Mouse (Mus musculus): ENCODE results near the gene Ptprg. TPM values are rescaled to one million over a fixed set of nuclear protein-coding genes. Genes with fewer than 3 reads are reported as not detected.
A peak's percentile ranks its signal among the peaks of the same experiment; 100 is the strongest.

Ptprg gene
- total and polyA plus RNA-seq, 3 experiments = 25.1 to 57.1 (median 54.0) TPM

- Histone ChIP-seq H3K27ac (no peak overlapping the region), H3K4me1 (ENCODE audit: control insufficient read depth, insufficient read depth, low read length) (peaks cover 14% of the 10 kb centered on the region), H3K79me2 (replicated peaks; ENCODE audit: control insufficient read depth, insufficient read depth, low read length) (peaks cover 4% of the 10 kb centered on the region; the same call in 1 of the 2 replicates), H3K27me3 (ENCODE audit: control insufficient read depth, insufficient read depth, low read length) (no peaks in the 10 kb centered on the region), H3K9ac (ENCODE audit: low read depth, low read length) (no peak overlapping the region), H3K36me3 (ENCODE audit: control insufficient read depth, insufficient read depth, low read length) (peaks cover 4% of the 10 kb centered on the region; the same call in 1 of the 2 replicates), H3K4me3 (no peak overlapping the region)
- no peak for DNase-seq
- 85% methylated on average over 2 of the region's 2 CpGs for WGBS
- TF ChIP-seq CTCF (IDR thresholded peaks at IDR 0.05) = no peak
- TF ChIP-seq POLR2A (IDR thresholded peaks at IDR 0.05; ENCODE audit: insufficient read depth, low read depth, low read length) = no peak
- no peak for TF ChIP-seq EP300 (IDR thresholded peaks at IDR 0.05; ENCODE audit: insufficient read depth, low read depth, low read length)
- intact Hi-C loops (cut with DNase I) = no loop called here
Observed at GRCm38 (mm10) chr14:11569734-11570133, 16.4 kb downstream of the Ptprg start.

GRCm38 (mm10) chr14:11571766-11572394 lies 18.5 kb downstream of the Ptprg start:
- DNase-seq = no peak
- no peak overlapping the region for H3K9ac ChIP-seq (ENCODE audit: low read depth, low read length)
- WGBS = 34% methylated on average over 11 of the region's 11 CpGs
- H3K27ac ChIP-seq = no peak overlapping the region
- intact Hi-C loops (cut with DNase I) = no loop called here
- H3K36me3 ChIP-seq (ENCODE audit: control insufficient read depth, insufficient read depth, low read length) = peaks cover 4% of the 10 kb centered on the region; the same call in 1 of the 2 replicates
- peaks cover 17% of the 10 kb centered on the region for H3K4me1 ChIP-seq (ENCODE audit: control insufficient read depth, insufficient read depth, low read length)
- TF ChIP-seq EP300 (IDR thresholded peaks at IDR 0.05; ENCODE audit: insufficient read depth, low read depth, low read length) (no peak), CTCF (IDR thresholded peaks at IDR 0.05) (no peak), POLR2A (IDR thresholded peaks at IDR 0.05; ENCODE audit: insufficient read depth, low read depth, low read length) (no peak)
- H3K27me3 ChIP-seq (ENCODE audit: control insufficient read depth, insufficient read depth, low read length) = no peaks in the 10 kb centered on the region
- peak overlapping the region; percentile 14; the same call in 1 of the 2 replicates for H3K4me3 ChIP-seq
- peaks cover 3% of the 10 kb centered on the region for H3K79me2 ChIP-seq (replicated peaks; ENCODE audit: control insufficient read depth, insufficient read depth, low read length)

- Histone ChIP-seq H3K27ac (no peak overlapping the region), H3K4me3 (peak overlapping the region; percentile 14; the same call in 1 of the 2 replicates), H3K27me3 (ENCODE audit: control insufficient read depth, insufficient read depth, low read length) (no peaks in the 10 kb centered on the region), H3K36me3 (ENCODE audit: control insufficient read depth, insufficient read depth, low read length) (peaks cover 4% of the 10 kb centered on the region; the same call in 1 of the 2 replicates), H3K79me2 (replicated peaks; ENCODE audit: control insufficient read depth, insufficient read depth, low read length) (peaks cover 5% of the 10 kb centered on the region), H3K9ac (ENCODE audit: low read depth, low read length) (no peak overlapping the region), H3K4me1 (ENCODE audit: control insufficient read depth, insufficient read depth, low read length) (peaks cover 20% of the 10 kb centered on the region)
- TF ChIP-seq EP300 (IDR thresholded peaks at IDR 0.05; ENCODE audit: insufficient read depth, low read depth, low read length) = no peak
- TF ChIP-seq POLR2A (IDR thresholded peaks at IDR 0.05; ENCODE audit: insufficient read depth, low read depth, low read length) = no peak
- no peak for TF ChIP-seq CTCF (IDR thresholded peaks at IDR 0.05)
- 75% methylated on average over 2 of the region's 2 CpGs for WGBS
- intact Hi-C loops (cut with DNase I) = no loop called here
- no peak for DNase-seq
Observed at GRCm38 (mm10) chr14:11572395-11572784, 19.1 kb downstream of the Ptprg start.

GRCm38 (mm10) chr14:11573710-11574109 lies 20.4 kb downstream of the Ptprg start:
- peaks cover 5% of the 10 kb centered on the region for H3K79me2 ChIP-seq (replicated peaks; ENCODE audit: control insufficient read depth, insufficient read depth, low read length)
- no peaks in the 10 kb centered on the region for H3K27me3 ChIP-seq (ENCODE audit: control insufficient read depth, insufficient read depth, low read length)
- no peak for TF ChIP-seq POLR2A (IDR thresholded peaks at IDR 0.05; ENCODE audit: insufficient read depth, low read depth, low read length)
- TF ChIP-seq EP300 (IDR thresholded peaks at IDR 0.05; ENCODE audit: insufficient read depth, low read depth, low read length) = no peak
- TF ChIP-seq CTCF (IDR thresholded peaks at IDR 0.05) = no peak
- H3K4me3 ChIP-seq = 0 out of 2 replicates have a peak overlapping the region, but pooled peaks have one; percentile 9
- no peak for DNase-seq
- peak overlapping the region; percentile 7; the same call in 1 of the 2 replicates for H3K27ac ChIP-seq
- peaks cover 28% of the 10 kb centered on the region for H3K4me1 ChIP-seq (ENCODE audit: control insufficient read depth, insufficient read depth, low read length)
- no peak overlapping the region for H3K9ac ChIP-seq (ENCODE audit: low read depth, low read length)
- 45% methylated on average over 5 of the region's 5 CpGs for WGBS
- H3K36me3 ChIP-seq (ENCODE audit: control insufficient read depth, insufficient read depth, low read length) = peaks cover 4% of the 10 kb centered on the region; the same call in 1 of the 2 replicates
- intact Hi-C loops (cut with DNase I) = no loop called here

- Histone ChIP-seq H3K79me2 (replicated peaks; ENCODE audit: control insufficient read depth, insufficient read depth, low read length) (peaks cover 10% of the 10 kb centered on the region), H3K4me1 (ENCODE audit: control insufficient read depth, insufficient read depth, low read length) (peaks cover 21% of the 10 kb centered on the region), H3K36me3 (ENCODE audit: control insufficient read depth, insufficient read depth, low read length) (peaks cover 8% of the 10 kb centered on the region; the same call in 1 of the 2 replicates), H3K27me3 (ENCODE audit: control insufficient read depth, insufficient read depth, low read length) (no peaks in the 10 kb centered on the region), H3K27ac (no peak overlapping the region), H3K4me3 (no peak overlapping the region), H3K9ac (ENCODE audit: low read depth, low read length) (no peak overlapping the region)
- intact Hi-C loops (cut with DNase I) = no loop called here
- no peak for DNase-seq
- WGBS = 56% methylated on average over 9 of the region's 9 CpGs
- no peak for TF ChIP-seq CTCF (IDR thresholded peaks at IDR 0.05)
- TF ChIP-seq POLR2A (IDR thresholded peaks at IDR 0.05; ENCODE audit: insufficient read depth, low read depth, low read length) = no peak
- TF ChIP-seq EP300 (IDR thresholded peaks at IDR 0.05; ENCODE audit: insufficient read depth, low read depth, low read length) = no peak
Observed at GRCm38 (mm10) chr14:11577276-11577909, 24.1 kb downstream of the Ptprg start.

GRCm38 (mm10) chr14:11577910-11578309 lies 24.6 kb downstream of the Ptprg start:
- Histone ChIP-seq H3K9ac (ENCODE audit: low read depth, low read length) (no peak overlapping the region), H3K79me2 (replicated peaks; ENCODE audit: control insufficient read depth, insufficient read depth, low read length) (peaks cover 10% of the 10 kb centered on the region), H3K27ac (peak overlapping the region; percentile 57), H3K4me3 (no peak overlapping the region), H3K4me1 (ENCODE audit: control insufficient read depth, insufficient read depth, low read length) (peaks cover 21% of the 10 kb centered on the region), H3K27me3 (ENCODE audit: control insufficient read depth, insufficient read depth, low read length) (no peaks in the 10 kb centered on the region), H3K36me3 (ENCODE audit: control insufficient read depth, insufficient read depth, low read length) (peaks cover 8% of the 10 kb centered on the region; the same call in 1 of the 2 replicates)
- intact Hi-C loops (cut with DNase I) = no loop called here
- 78% methylated on average over 8 of the region's 8 CpGs for WGBS
- no peak for DNase-seq
- TF ChIP-seq POLR2A (IDR thresholded peaks at IDR 0.05; ENCODE audit: insufficient read depth, low read depth, low read length) = no peak
- no peak for TF ChIP-seq CTCF (IDR thresholded peaks at IDR 0.05)
- no peak for TF ChIP-seq EP300 (IDR thresholded peaks at IDR 0.05; ENCODE audit: insufficient read depth, low read depth, low read length)
